Mouse (Mus musculus) limb, embryonic 10.5 days (tissue): ENCODE results near the gene Dbi. TPM values are rescaled to one million over a fixed set of nuclear protein-coding genes. Genes with fewer than 3 reads are reported as not detected.

Experiments used
- DNase-seq: peaks from one replicate; pipeline ENCODE4 v3.0.0-alpha.2; 2017; ENCODE audit warnings: low spot score
- H3K27ac ChIP-seq: fragments of 300-500 bp; sonication (generic); 2 replicates; pipeline ENCODE4 v1.5.1; 2016; ENCODE audit warnings: mild to moderate bottlenecking
- H3K27me3 ChIP-seq: fragments of 300-500 bp; sonication (generic); 2 replicates; pipeline ENCODE4 v1.6.1; 2016; ENCODE audit warnings: low read depth, mild to moderate bottlenecking; ENCODE audit not compliant: poor library complexity, severe bottlenecking
- H3K36me3 ChIP-seq: fragments of 300-500 bp; sonication (generic); 2 replicates; pipeline ENCODE4 v1.6.1; 2016; ENCODE audit warnings: mild to moderate bottlenecking, moderate library complexity
- H3K4me1 ChIP-seq: fragments of 300-500 bp; sonication (generic); 2 replicates; pipeline ENCODE4 v1.6.1; 2016
- H3K4me3 ChIP-seq: fragments of 300-500 bp; sonication (generic); 2 replicates; pipeline ENCODE4 v1.5.1; 2016; ENCODE audit warnings: mild to moderate bottlenecking, moderate library complexity
- H3K9me3 ChIP-seq: fragments of 300-500 bp; sonication (generic); replicated peaks from 2 replicates; pipeline ENCODE4 v1.6.1; 2016; ENCODE audit warnings: mild to moderate bottlenecking
- WGBS: fragments of 180-500 bp; shearing (Covaris S2); methylation state at CpG from one replicate; pipeline ENCODE4 v1.1.7; 2016; 5-methylcytosine and 5-hydroxymethylcytosine counted together
- polyA plus RNA-seq: library from polyadenylated mRNA; unstranded; fragments of >200 nt; fragmentation: Nextera tagmentation; extraction: Ambion mirVana; gene quantifications from 2 replicates; pipeline ENCODE4 v1.2.1, GENCODE M21; 2016

The Dbi gene
- 670 and 699 TPM in 2 replicates for polyA plus RNA-seq

DNA sequence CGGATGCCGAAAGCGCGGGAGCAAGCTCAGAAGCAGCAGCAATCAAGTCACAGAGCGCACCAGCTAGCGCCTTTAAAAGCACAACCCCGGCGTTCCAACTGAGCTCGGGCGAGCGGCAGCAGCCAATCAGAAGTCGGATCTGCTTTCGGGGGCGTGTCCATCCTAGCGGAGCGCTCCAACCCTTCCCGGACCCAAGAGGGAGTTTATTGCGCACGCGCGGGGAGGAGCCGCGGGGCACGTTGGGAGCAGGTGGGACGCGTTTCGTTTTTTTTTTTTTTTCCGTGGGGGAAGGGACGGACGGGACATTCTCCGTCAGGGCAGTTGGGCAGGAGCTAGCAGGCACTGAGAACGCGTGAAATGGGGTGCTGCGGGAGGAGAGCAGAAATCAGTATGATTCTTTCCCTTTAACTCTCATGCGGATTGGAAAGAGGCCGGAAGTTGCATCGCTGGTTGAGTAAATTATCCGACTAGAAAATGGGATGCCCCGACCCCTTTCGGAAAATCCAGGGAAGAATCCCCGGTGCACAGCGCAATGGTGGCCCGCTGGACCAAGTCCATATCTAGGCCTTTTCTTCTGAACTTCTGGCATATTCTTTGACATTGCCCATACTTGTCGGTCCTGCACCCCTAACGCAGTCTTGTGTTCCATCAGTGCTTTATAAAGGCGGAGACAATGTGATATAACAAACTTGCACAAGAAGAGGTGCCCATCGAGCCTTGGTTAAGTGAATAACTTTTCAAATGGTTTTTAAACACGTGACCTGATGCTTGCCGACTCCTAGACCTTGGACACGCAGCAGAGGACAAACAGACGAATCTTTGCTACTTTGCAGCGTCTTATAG lies at the start of gene Dbi, which contains the start of gene 3110009E18Rik:
Dbi (minus strand) TSS at position 110 of the 843 bp plus-strand sequence.
3110009E18Rik (plus strand) TSS at position 219 of the 843 bp plus-strand sequence.
- Histone ChIP-seq H3K27me3 (no peaks in the 10 kb centered on the region), H3K9me3 (no peaks in the 10 kb centered on the region), H3K27ac (peak within 1 kb of the TSS; percentile 87), H3K4me1 (peaks cover 31% of the 10 kb centered on the region), H3K36me3 (peaks cover 36% of the 10 kb centered on the region), H3K4me3 (peak within 1 kb of the TSS; percentile 69)
- 4% methylated on average over 52 of the region's 52 CpGs for WGBS
- DNase-seq, result peak; percentile 97

GRCm38 (mm10) chr1:120170307-120170706 lies 49.4 kb upstream of the Dbi start:
- Histone ChIP-seq H3K27me3 (no peaks in the 10 kb centered on the region), H3K36me3 (no peaks in the 10 kb centered on the region), H3K9me3 (no peaks in the 10 kb centered on the region), H3K4me3 (no peak overlapping the region), H3K27ac (no peak overlapping the region), H3K4me1 (no peaks in the 10 kb centered on the region)
- no peak for DNase-seq
- 90% methylated on average over 7 of the region's 7 CpGs for WGBS

- Histone ChIP-seq H3K9me3 (no peaks in the 10 kb centered on the region), H3K4me1 (no peaks in the 10 kb centered on the region), H3K27me3 (no peaks in the 10 kb centered on the region), H3K27ac (no peak overlapping the region), H3K4me3 (no peak overlapping the region), H3K36me3 (no peaks in the 10 kb centered on the region)
- WGBS, result 91% methylated on average over 7 of the region's 7 CpGs
- DNase-seq, result no peak
Observed at GRCm38 (mm10) chr1:120168674-120169073, 47.8 kb upstream of the Dbi start.

GRCm38 (mm10) chr1:120168016-120168415 lies 47.1 kb upstream of the Dbi start:
- Histone ChIP-seq H3K4me3 (no peak overlapping the region), H3K4me1 (no peaks in the 10 kb centered on the region), H3K9me3 (no peaks in the 10 kb centered on the region), H3K27me3 (no peaks in the 10 kb centered on the region), H3K27ac (no peak overlapping the region), H3K36me3 (no peaks in the 10 kb centered on the region)
- no peak for DNase-seq
- 74% methylated on average over 4 of the region's 4 CpGs for WGBS

DNA sequence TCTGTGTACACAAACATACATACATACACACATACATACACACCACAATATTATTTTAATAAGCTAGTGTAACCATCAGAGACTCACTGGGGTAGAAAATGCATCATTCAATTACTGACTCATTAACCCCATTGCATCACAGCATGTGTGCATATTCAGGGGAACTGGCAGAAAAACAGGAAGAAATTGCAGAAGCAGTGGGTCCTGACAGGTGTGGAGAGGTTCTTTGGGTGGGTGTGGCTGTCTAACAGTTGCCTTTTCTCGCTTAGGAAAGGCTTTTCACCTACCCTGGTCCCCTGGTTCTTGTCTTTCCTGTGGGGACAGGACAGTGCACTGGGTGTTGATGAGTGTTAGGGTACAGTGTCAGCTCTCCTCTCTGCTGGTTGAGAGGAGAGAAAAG lies 41.7 kb upstream of the Dbi start:
- H3K4me3 ChIP-seq, result no peak overlapping the region
- H3K27me3 ChIP-seq, result no peaks in the 10 kb centered on the region
- no peak for DNase-seq
- no peaks in the 10 kb centered on the region for H3K36me3 ChIP-seq
- no peak overlapping the region for H3K27ac ChIP-seq
- 74% methylated on average over 1 of the region's 1 CpGs for WGBS
- peaks cover 13% of the 10 kb centered on the region for H3K4me1 ChIP-seq
- no peaks in the 10 kb centered on the region for H3K9me3 ChIP-seq

DNA sequence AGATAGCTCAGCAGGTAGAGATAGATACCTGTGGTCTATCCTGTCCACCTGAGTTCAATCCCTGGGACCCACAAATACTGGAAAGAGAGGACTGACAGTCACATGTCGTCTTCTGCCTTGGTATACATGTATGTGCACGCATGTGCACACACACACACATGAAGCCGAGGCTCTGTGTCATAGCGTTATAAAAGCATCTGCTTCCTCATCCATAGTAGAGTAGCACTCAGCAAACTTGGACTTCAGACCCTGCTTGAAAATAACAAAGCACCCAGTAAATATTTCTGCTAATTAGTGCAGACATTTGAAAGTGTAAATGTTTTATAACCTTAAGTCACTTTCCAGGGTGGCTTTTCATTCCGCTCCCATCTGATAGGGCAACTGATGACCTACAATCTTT lies 40.6 kb upstream of the Dbi start:
- Histone ChIP-seq H3K36me3 (no peaks in the 10 kb centered on the region), H3K4me1 (peaks cover 13% of the 10 kb centered on the region), H3K27ac (no peak overlapping the region), H3K4me3 (no peak overlapping the region), H3K27me3 (no peaks in the 10 kb centered on the region), H3K9me3 (no peaks in the 10 kb centered on the region)
- DNase-seq, result no peak
- WGBS, result 96% methylated on average over 5 of the region's 5 CpGs

DNA sequence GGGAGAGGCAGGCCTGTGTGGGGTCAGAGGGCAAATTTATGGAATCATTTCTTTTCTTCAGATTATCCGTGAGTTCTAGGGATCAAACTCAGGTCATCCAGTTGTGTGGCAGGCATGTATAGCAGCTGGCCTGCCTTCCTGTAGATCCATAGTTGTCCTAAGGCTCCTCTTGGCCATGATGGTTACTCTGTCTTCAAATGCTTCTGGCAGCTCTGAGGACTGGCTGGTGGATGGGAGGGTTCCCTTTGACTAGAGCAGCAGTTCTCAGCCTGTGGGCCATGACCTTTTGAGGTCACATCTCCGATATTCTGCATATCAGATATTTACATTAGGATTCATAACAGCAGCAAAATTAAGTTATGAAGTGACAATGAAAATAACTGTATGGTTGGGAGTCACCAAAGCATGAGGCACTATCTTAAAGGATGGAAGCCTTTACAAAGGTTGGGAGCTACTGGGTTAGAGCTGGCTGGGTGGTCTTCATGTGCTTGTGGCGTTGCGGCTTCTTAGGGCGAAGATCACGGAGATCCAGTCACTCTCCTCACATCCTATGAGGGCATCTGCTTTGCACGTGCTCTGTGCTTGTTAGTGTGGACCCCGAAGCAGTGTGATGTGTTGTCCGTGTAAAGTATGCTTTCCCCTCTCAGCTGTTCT lies 37.7 kb upstream of the Dbi start:
- Histone ChIP-seq H3K36me3 (no peaks in the 10 kb centered on the region), H3K4me1 (peaks cover 13% of the 10 kb centered on the region), H3K9me3 (no peaks in the 10 kb centered on the region), H3K27ac (peak overlapping the region; percentile 61; the same call in 1 of the 2 replicates), H3K4me3 (no peak overlapping the region), H3K27me3 (no peaks in the 10 kb centered on the region)
- WGBS, result 94% methylated on average over 9 of the region's 9 CpGs
- DNase-seq, result no peak

DNA sequence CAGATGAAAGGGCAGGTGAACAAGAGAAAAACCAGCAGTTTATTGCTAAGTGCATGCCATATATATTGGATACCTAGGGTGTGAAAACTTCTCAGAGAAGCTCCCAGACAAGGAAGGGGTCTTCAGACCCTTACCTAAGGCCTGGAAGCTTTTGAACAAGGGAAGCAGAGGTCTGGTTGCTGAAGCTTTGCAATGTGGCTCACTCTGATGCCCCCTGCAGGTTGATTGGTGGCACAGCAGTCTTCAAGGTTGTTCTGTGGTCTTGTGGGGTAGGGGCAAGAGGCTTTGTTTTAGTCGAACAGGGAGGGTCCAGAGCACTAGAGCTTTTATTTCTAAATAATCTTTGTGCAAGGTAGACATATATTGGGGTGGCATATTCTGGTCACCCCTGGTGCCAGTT lies 34.4 kb upstream of the Dbi start:
- peak; percentile 40 for DNase-seq
- Histone ChIP-seq H3K27ac (no peak overlapping the region), H3K9me3 (no peaks in the 10 kb centered on the region), H3K4me1 (peaks cover 13% of the 10 kb centered on the region), H3K4me3 (no peak overlapping the region), H3K27me3 (no peaks in the 10 kb centered on the region), H3K36me3 (no peaks in the 10 kb centered on the region)
- 28% methylated on average over 1 of the region's 1 CpGs for WGBS

DNA sequence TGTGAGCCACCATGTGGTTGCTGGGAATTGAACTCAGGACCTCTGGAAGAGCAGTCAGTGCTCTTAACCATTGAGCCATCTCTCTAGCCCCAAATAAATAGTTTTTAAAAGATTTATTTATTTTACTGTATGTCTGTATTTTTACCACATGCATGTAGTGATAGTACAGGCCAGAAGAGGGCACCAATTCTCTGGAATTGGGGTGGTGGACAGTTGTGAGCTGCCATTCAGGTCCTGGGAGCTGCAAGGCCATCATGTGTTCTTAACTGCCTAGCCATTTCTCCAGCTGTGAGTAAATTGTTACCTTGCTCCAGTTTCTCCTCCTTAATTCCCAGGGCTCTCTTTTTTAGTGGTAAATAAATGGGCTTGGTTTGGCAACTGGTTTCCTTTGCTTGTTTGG lies 33.4 kb upstream of the Dbi start:
- H3K36me3 ChIP-seq, result no peaks in the 10 kb centered on the region
- H3K9me3 ChIP-seq, result no peaks in the 10 kb centered on the region
- DNase-seq, result peak; percentile 43
- no peak overlapping the region for H3K4me3 ChIP-seq
- no peak overlapping the region for H3K27ac ChIP-seq
- H3K27me3 ChIP-seq, result no peaks in the 10 kb centered on the region
- peaks cover 2% of the 10 kb centered on the region; the same call in 1 of the 2 replicates for H3K4me1 ChIP-seq

- Histone ChIP-seq H3K27ac (no peak overlapping the region), H3K9me3 (no peaks in the 10 kb centered on the region), H3K27me3 (no peaks in the 10 kb centered on the region), H3K4me1 (0 out of 2 replicates have a peak, but pooled peaks cover 4% of the 10 kb centered on the region), H3K36me3 (no peaks in the 10 kb centered on the region), H3K4me3 (no peak overlapping the region)
- no peak for DNase-seq
Observed at GRCm38 (mm10) chr1:120146994-120147393, 26.1 kb upstream of the Dbi start.

GRCm38 (mm10) chr1:120145527-120146216 lies 24.8 kb upstream of the Dbi start:
- no peaks in the 10 kb centered on the region for H3K27me3 ChIP-seq
- H3K9me3 ChIP-seq, result no peaks in the 10 kb centered on the region
- no peaks in the 10 kb centered on the region for H3K36me3 ChIP-seq
- H3K27ac ChIP-seq, result no peak overlapping the region
- no peak for DNase-seq
- 88% methylated on average over 8 of the region's 8 CpGs for WGBS
- H3K4me1 ChIP-seq, result 0 out of 2 replicates have a peak, but pooled peaks cover 4% of the 10 kb centered on the region
- no peak overlapping the region for H3K4me3 ChIP-seq

DNA sequence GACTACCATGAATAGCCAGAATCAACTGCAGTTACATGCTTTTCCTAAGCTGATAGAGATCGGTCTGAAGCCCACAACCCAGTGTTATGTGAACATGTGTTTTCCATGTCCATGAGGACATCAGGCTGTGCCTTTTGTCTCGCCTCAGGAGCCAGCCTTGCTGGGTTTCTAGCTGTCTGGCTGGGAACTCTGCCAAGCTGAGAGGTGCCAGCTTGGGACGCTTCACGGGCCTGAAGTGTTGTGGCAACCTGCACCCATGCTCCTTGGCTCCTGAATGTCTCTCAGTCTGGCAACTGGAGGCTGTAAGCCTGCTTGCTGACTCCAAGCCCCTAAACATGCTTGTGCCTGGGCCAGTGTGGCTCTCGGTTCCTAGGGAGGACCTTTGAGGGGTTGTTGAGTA lies 21.7 kb upstream of the Dbi start:
- no peaks in the 10 kb centered on the region for H3K9me3 ChIP-seq
- H3K4me3 ChIP-seq, result no peak overlapping the region
- no peak for DNase-seq
- H3K36me3 ChIP-seq, result no peaks in the 10 kb centered on the region
- 0 out of 2 replicates have a peak, but pooled peaks cover 4% of the 10 kb centered on the region for H3K4me1 ChIP-seq
- no peak overlapping the region for H3K27ac ChIP-seq
- 90% methylated on average over 5 of the region's 5 CpGs for WGBS
- no peaks in the 10 kb centered on the region for H3K27me3 ChIP-seq
